Mouse (Mus musculus) cerebellum, postnatal 36 days (tissue): Measurements from ENCODE around the gene E130218I03Rik.

Experiments used
- DNase-seq, 2 experiments: peaks; one replicate each; pipeline ENCODE4 v3.0.0; 2021 to 2022; ENCODE audit warnings: mixed read lengths in 2 of 2

Gene E130218I03Rik

GRCm38 (mm10) chr4:134243516-134244250 lies at the start of gene E130218I03Rik:
TSS of gene E130218I03Rik (plus strand) at chr4:134243662.
- DNase-seq = no peak

- DNase-seq = no peak
These were observed 44.1 kb upstream of the E130218I03Rik start for GRCm38 (mm10) chr4:134199371-134199770.

GRCm38 (mm10) chr4:134202904-134203303 lies 40.6 kb upstream of the E130218I03Rik start, which contains the start of gene Gm7534:
TSS of gene Gm7534 (minus strand) at chr4:134203004.
- no peak for DNase-seq

GRCm38 (mm10) chr4:134203340-134203896 lies 40.0 kb upstream of the E130218I03Rik start:
- no peak for DNase-seq

GRCm38 (mm10) chr4:134206488-134207053 lies 36.9 kb upstream of the E130218I03Rik start:
- no peak for DNase-seq

GRCm38 (mm10) chr4:134222793-134223600 lies 20.5 kb upstream of the E130218I03Rik start:
- no peak for DNase-seq

- no peak for DNase-seq
These were observed 16.3 kb upstream of the E130218I03Rik start, which contains the start of gene Catsper4 for GRCm38 (mm10) chr4:134227194-134227593. TSS of gene Catsper4 (minus strand) at chr4:134227383.

- no peak for DNase-seq
These were observed 13.0 kb upstream of the E130218I03Rik start for GRCm38 (mm10) chr4:134230431-134230830.

- no peak for DNase-seq
These were observed 8.6 kb upstream of the E130218I03Rik start for GRCm38 (mm10) chr4:134234876-134235275.

GRCm38 (mm10) chr4:134237582-134238278 lies 5.7 kb upstream of the E130218I03Rik start:
- no peak for DNase-seq

GRCm38 (mm10) chr4:134238279-134238651 lies 5.2 kb upstream of the E130218I03Rik start, which contains the start of gene Cnksr1:
TSS of gene Cnksr1 (minus strand) at chr4:134238399.
- peak; percentile 74 to 82 for DNase-seq

- DNase-seq = peak in 1 of 2 experiments; percentile 33
These were observed 4.8 kb upstream of the E130218I03Rik start for GRCm38 (mm10) chr4:134238686-134239085.

GRCm38 (mm10) chr4:134245148-134245843 lies 1.8 kb downstream of the E130218I03Rik start, which contains the start of gene Zfp593:
TSS of gene Zfp593 (minus strand) at chr4:134245592.
- DNase-seq = peak; percentile 96

- DNase-seq = no peak
These were observed 2.8 kb downstream of the E130218I03Rik start for GRCm38 (mm10) chr4:134246256-134246655.

GRCm38 (mm10) chr4:134246719-134247258 lies 3.3 kb downstream of the E130218I03Rik start, which contains the start of gene Gm30191:
TSS of gene Gm30191 (plus strand) at chr4:134246935.
- DNase-seq = peak; percentile 19 to 28

- DNase-seq = peak; percentile 59 to 69
These were observed 6.2 kb downstream of the E130218I03Rik start for GRCm38 (mm10) chr4:134249651-134250050.

GRCm38 (mm10) chr4:134250116-134250929 lies 6.9 kb downstream of the E130218I03Rik start:
- no peak for DNase-seq

GRCm38 (mm10) chr4:134250930-134251240 lies 7.4 kb downstream of the E130218I03Rik start:
- DNase-seq = no peak

- peak in 1 of 2 experiments; percentile 22 for DNase-seq
These were observed 8.0 kb downstream of the E130218I03Rik start for GRCm38 (mm10) chr4:134251241-134252130.
